Mouse (Mus musculus) activated CD4-positive, CD25-positive, alpha-beta regulatory T cell (primary cell): ENCODE data around the gene Olfr281. TPM values are rescaled to one million over a fixed set of nuclear protein-coding genes. Genes with fewer than 3 reads are reported as not detected.

Experiments
- polyA plus RNA-seq, 2 experiments: library from polyadenylated mRNA; unstranded; fragments of 100-300 nt; shearing (Covaris generic); gene quantifications; one replicate each; pipeline ENCODE4 v1.2.1; 2017

Gene Olfr281
- under 1 TPM in 1 of 2 experiments, not detected in 1; 0.53 TPM for polyA plus RNA-seq

DNA sequence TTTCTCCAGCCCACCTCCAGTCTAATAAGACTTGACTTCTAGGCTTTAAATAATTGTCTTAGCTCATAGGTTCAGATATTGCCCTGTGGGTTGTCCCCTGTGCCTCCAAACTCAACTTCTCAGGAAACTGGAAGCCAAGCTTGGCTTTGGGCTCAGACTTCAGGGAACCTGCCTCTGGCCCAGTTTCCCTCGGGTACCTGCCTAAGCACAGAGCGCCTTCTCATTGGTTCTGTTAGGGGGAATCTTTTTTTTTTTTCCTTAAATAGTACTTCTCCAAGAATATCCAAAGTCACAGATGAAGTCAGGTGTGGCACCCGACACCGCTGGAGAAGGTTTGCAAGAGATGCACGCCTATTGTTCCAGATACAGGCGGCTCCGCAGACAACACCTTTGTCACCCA lies at the start of gene Olfr281:
Olfr281 (plus strand) TSS at position 301 of the 400 bp plus-strand sequence.

DNA sequence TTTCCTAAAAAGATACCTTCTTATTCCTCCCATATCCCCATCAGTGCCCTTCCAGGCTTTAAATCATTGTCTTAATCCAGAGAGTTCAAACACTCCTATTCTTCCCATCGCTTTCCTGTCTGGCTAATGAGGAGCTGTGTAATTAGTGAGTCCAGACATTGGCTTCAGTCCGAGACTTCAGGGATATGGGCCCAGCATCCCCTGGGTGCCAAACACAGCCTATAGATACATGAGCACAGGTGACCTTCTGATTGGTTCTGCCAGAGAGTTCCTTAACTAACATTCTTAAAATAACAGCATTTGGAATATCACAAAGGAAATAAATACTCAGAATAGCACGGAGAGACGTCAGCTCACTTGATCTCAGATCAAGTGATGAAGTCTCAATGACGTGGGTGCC lies 21.5 kb upstream of the Olfr281 start, which contains the start of gene Olfr282:
Olfr282 (plus strand) TSS at position 301 of the 400 bp plus-strand sequence.

DNA sequence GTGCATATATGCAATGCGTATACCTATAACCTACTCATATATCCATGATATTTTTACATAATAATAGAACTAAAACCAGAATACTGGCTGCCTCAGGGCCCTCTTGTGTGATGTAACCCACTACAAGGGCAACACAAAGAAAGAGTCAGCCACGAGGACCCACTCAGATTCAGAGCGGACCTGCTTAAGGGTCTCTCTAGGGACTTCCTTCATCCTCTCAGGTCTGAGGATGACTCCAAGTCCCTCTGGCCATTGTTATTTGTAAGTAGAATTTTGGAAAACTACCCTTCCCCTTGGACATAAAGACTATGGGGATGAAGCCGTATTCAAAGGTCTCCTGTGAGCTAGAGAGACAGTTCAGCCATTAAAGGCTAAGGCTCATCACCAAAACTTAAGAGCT lies 17.2 kb downstream of the Olfr281 start, which contains the start of gene OR5BS1P:
OR5BS1P (plus strand) TSS at position 301 of the 400 bp plus-strand sequence.

DNA sequence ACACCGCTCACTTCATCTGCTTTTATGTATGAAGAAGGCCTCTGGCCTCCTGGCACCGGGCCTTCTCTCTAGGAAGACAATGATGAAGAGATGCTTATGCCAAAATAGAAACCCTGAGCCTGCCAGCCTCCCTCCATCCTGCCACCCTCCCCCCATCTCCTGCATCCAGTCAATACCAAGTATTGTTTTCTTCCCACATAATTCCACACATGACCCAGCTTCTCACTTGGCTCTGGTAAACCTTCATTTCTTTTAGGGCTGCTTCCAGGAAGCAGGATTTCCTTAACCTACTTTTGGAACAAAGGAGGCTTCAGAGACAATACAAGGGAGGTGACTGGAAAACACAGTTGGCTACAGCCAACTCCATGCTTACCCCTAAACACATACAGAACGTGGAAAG lies 30.3 kb downstream of the Olfr281 start, which contains the start of gene Lalba:
Lalba (minus strand) TSS at position 21 of the 400 bp plus-strand sequence.

DNA sequence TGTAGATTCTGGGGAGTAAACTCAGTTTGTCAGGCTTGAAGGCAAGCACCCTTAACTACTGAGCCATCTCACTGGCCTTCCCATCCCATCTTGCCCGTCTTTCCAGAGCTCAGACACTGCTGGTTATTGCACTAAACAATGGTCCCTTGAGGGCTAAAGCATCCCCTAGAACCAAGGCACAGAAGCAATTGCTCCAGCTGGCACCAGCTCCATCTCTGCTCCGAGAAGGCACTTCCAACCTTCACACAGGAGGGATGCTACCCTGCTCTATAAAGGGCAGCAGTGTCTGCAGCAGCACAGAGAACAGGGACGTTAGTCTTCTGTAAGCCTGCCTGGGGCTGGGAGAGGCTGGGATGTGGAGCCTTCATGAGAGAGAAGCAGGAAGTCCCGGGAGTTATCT lies 39.7 kb downstream of the Olfr281 start, which contains the start of gene Olfr279:
Olfr279 (plus strand) TSS at position 301 of the 400 bp plus-strand sequence.

Other genes with a start within 250 kb of the Olfr281 start
- gene Gm44579, start 231.6 kb upstream of the Olfr281 start, polyA plus RNA-seq: under 1 TPM in 1 of 2 experiments, not detected in 1; 0.16 TPM
- gene Olfr287, start 231.5 kb upstream of the Olfr281 start, polyA plus RNA-seq: not detected
- under 1 TPM in 1 of 2 experiments, not detected in 1; 0.33 TPM for gene Olfr286, start 218.1 kb upstream of the Olfr281 start, polyA plus RNA-seq
- gene H1fnt, start 195.3 kb upstream of the Olfr281 start, polyA plus RNA-seq: under 1 TPM in 1 of 2 experiments, not detected in 1; 0.14 TPM
- under 1 TPM in 1 of 2 experiments, not detected in 1; 0.39 TPM for gene Zfp641, start 156.4 kb upstream of the Olfr281 start, polyA plus RNA-seq
- gene Olfr285, start 135.2 kb upstream of the Olfr281 start, polyA plus RNA-seq: not detected
- under 1 TPM in 1 of 2 experiments, not detected in 1; 0.29 TPM for gene Olfr284, start 111.6 kb upstream of the Olfr281 start, polyA plus RNA-seq
- not detected for gene Olfr283, start 71.6 kb upstream of the Olfr281 start, polyA plus RNA-seq
- not detected for gene Olfr282, start 21.4 kb upstream of the Olfr281 start, polyA plus RNA-seq
- not detected for gene OR5BS1P, start 17.3 kb downstream of the Olfr281 start, polyA plus RNA-seq
- gene Lalba, start 30.1 kb downstream of the Olfr281 start, polyA plus RNA-seq: under 1 TPM in 1 of 2 experiments, not detected in 1; 0.50 TPM
- under 1 TPM; 0.02 to 0.11 TPM for gene Olfr279, start 39.8 kb downstream of the Olfr281 start, polyA plus RNA-seq
- 10 to 100 TPM; 70.4 to 98.0 TPM for gene Kansl2, start 81.7 kb downstream of the Olfr281 start, polyA plus RNA-seq
- gene Ccnt1, start 118.3 kb downstream of the Olfr281 start, polyA plus RNA-seq: 10 to 100 TPM; 54.4 to 55.0 TPM
- not detected for gene 4930415O20Rik, start 118.4 kb downstream of the Olfr281 start, polyA plus RNA-seq
- 1 to 10 TPM; 2.2 to 7.4 TPM for gene Adcy6, start 157.5 kb downstream of the Olfr281 start, polyA plus RNA-seq
- 1 to 10 TPM in 1 of 2 experiments, under 1 TPM in 1; 0.43 to 5.3 TPM for gene Cacnb3, start 178.3 kb downstream of the Olfr281 start, polyA plus RNA-seq
- 10 to 100 TPM; 18.5 to 20.7 TPM for gene Ddx23, start 210.3 kb downstream of the Olfr281 start, polyA plus RNA-seq
- gene Rnd1, start 224.9 kb downstream of the Olfr281 start, polyA plus RNA-seq: 1 to 10 TPM in 1 of 2 experiments, under 1 TPM in 1; 0.31 to 1.2 TPM